Mouse (Mus musculus) lung, adult 2 months (tissue): ENCODE results near the gene L3mbtl1.

Experiments used
- CTCF ChIP-seq: fragments of 200-500 bp; IDR thresholded peaks from 2 replicates; pipeline ENCODE4 v1.5.1; 2011; ENCODE audit warnings: mild to moderate bottlenecking, low read length, control low read depth; ENCODE audit not compliant: insufficient read depth
- POLR2A ChIP-seq: fragments of 200-500 bp; IDR thresholded peaks from 2 replicates; pipeline ENCODE4 v1.6.1; 2011; ENCODE audit warnings: low read depth, mild to moderate bottlenecking, control low read depth, low read length, borderline replicate concordance; ENCODE audit errors: extremely low read depth

- no peak for TF ChIP-seq CTCF
- no peak for TF ChIP-seq POLR2A
Observed at GRCm38 (mm10) chr2:162934421-162934820, 8.9 kb upstream of the L3mbtl1 start.
